Mouse (Mus musculus) intestine, embryonic 14.5 days (tissue): ENCODE data around the gene Lsm14b. TPM values are rescaled to one million over a fixed set of nuclear protein-coding genes. Genes with fewer than 3 reads are reported as not detected.

Experiments
- ATAC-seq: fragments of 200-750 bp; cut with Nextera tagmentation; replicated peaks from 2 replicates; pipeline ENCODE4 v1.8.0; 2017; ENCODE audit warnings: low read depth, moderate number of reproducible peaks, moderate TSS enrichment, moderate library complexity; ENCODE audit not compliant: low FRiP score, low TSS enrichment
- DNase-seq: peaks from one replicate; pipeline ENCODE4 v3.0.0-alpha.2; 2018; ENCODE audit warnings: low spot score
- H3K27ac ChIP-seq: fragments of 300-500 bp; sonication (generic); 2 replicates; pipeline ENCODE4 v1.5.1; 2014; ENCODE audit warnings: low read depth, mild to moderate bottlenecking, control low read depth
- H3K27me3 ChIP-seq: fragments of 300-500 bp; sonication (generic); replicated peaks from 2 replicates; pipeline ENCODE4 v1.6.1; 2014; ENCODE audit warnings: low read length, control low read depth; ENCODE audit not compliant: control insufficient read depth, insufficient read depth
- H3K36me3 ChIP-seq: fragments of 300-500 bp; sonication (generic); 2 replicates; pipeline ENCODE4 v1.6.1; 2014; ENCODE audit warnings: low read length, control low read depth; ENCODE audit not compliant: control insufficient read depth, insufficient read depth
- H3K4me1 ChIP-seq: fragments of 300-500 bp; sonication (generic); replicated peaks from 2 replicates; pipeline ENCODE4 v1.6.1; 2014; ENCODE audit warnings: low read length, control low read depth, mixed read lengths; ENCODE audit not compliant: control insufficient read depth, insufficient read depth
- H3K4me2 ChIP-seq: fragments of 300-500 bp; sonication (generic); 2 replicates; pipeline ENCODE4 v1.6.1; 2014; ENCODE audit warnings: low read length
- H3K4me3 ChIP-seq: fragments of 300-500 bp; sonication (generic); 2 replicates; pipeline ENCODE4 v1.5.1; 2014; ENCODE audit warnings: low read depth, low read length, control low read depth, mixed read lengths
- H3K9ac ChIP-seq: fragments of 300-500 bp; sonication (generic); 2 replicates; pipeline ENCODE4 v1.6.1; 2014; ENCODE audit warnings: mild to moderate bottlenecking, low read length
- H3K9me3 ChIP-seq: fragments of 300-500 bp; sonication (generic); 2 replicates; pipeline ENCODE4 v1.6.1; 2016; ENCODE audit warnings: low read length, control low read depth; ENCODE audit not compliant: control insufficient read depth
- WGBS: fragments of 180-500 bp; shearing (Covaris S2); extraction: QIAGEN DNeasy Blood & Tissue Kit; methylation state at CpG from one replicate; pipeline ENCODE4 v1.1.7; 2014; 5-methylcytosine and 5-hydroxymethylcytosine counted together
- polyA plus RNA-seq: library from polyadenylated mRNA; unstranded; fragments of >200 nt; fragmentation: Nextera tagmentation; extraction: Ambion mirVana; gene quantifications from 2 replicates; pipeline ENCODE4 v1.2.1, GENCODE M21; 2014

Gene Lsm14b
- polyA plus RNA-seq, 1 experiment from 2014 or later: 6.2 TPM

DNA sequence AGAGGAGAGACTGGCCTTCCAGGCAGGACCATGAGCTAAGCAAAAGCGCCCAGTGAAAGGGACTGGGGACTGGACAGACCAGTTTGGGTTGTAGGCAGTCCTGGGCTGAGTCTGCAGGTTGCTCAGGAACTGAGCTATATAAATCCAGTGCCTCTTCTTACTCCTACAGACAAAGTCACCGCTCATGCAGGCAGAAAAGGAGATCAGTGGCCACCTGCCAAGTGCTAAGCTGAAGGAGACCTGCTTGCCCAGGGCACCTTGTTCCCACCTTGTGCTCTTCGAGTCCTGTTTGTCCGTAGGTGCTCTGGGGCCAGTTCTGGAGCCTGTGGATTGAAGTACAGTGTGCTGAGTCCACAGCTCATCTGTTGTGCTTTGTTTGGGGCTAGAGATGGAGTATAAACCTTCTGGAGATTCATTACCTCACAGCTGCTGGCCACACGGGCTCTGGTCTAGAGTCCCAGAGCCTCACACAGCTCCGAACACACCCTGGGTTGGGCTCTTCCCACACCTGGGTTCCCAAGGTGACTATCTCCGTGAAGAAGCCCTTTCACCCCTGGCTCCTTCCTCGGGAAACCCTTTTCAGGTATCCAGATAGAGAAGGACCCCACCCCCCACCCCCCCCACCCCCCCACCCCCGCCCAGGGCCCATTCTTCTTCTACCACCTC, 18.3 kb upstream of the Lsm14b start:
- H3K36me3 ChIP-seq: no peaks in the 10 kb centered on the region
- H3K27me3 ChIP-seq: no peaks in the 10 kb centered on the region
- no peak overlapping the region for H3K4me3 ChIP-seq
- H3K4me2 ChIP-seq: no peak overlapping the region
- DNase-seq: no peak
- peak; percentile 74; the same call in 1 of the 2 replicates for ATAC-seq
- no peak overlapping the region for H3K27ac ChIP-seq
- WGBS: 35% methylated on average over 9 of the region's 9 CpGs
- no peaks in the 10 kb centered on the region for H3K4me1 ChIP-seq
- H3K9me3 ChIP-seq: no peaks in the 10 kb centered on the region
- H3K9ac ChIP-seq: no peak overlapping the region

DNA sequence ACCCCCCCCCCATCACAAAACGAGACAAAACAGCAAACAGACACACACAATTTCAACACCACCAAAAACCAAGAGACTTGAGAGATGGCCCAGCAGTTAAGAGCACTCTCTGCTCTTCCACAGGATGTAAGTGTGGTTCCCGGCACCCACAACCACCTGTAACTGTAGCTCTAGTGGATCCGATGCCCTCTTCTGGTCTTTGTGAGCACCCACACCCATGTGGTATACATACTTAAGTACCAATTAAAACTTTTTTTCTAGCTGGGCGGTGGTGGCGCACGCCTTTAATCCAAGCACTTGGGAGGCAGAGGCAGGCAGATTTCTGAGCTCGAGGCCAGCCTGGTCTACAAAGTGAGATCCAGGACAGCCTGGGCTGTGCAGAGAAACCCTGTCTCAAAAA, 14.1 kb upstream of the Lsm14b start:
- no peak for ATAC-seq
- Histone ChIP-seq H3K27me3 (no peaks in the 10 kb centered on the region), H3K36me3 (no peaks in the 10 kb centered on the region), H3K4me2 (no peak overlapping the region), H3K4me1 (no peaks in the 10 kb centered on the region), H3K4me3 (no peak overlapping the region), H3K27ac (no peak overlapping the region), H3K9me3 (no peaks in the 10 kb centered on the region), H3K9ac (no peak overlapping the region)
- DNase-seq: no peak
- WGBS: 87% methylated on average over 7 of the region's 7 CpGs

DNA sequence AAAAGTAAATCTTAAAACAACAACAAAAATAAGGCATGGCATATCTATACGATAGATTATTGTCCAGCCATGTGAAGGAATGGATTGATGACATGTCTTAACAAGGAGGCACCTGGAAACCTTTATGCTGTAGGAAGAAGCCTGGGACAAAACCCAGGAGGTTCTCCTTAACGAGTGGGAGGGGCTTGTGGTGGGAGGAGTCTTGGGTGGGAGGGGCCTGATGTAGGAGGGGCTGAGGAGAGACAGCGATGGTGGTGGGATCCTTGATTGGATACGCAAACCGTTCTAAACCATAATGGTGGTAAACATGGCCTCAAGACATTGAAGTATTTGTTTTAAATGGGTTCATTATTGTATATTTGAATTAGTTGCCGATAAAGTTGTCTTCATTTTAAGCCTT, 13.4 kb upstream of the Lsm14b start:
- no peak overlapping the region for H3K4me3 ChIP-seq
- H3K27me3 ChIP-seq: no peaks in the 10 kb centered on the region
- H3K36me3 ChIP-seq: no peaks in the 10 kb centered on the region
- ATAC-seq (no peak), DNase-seq (no peak)
- no peaks in the 10 kb centered on the region for H3K9me3 ChIP-seq
- H3K4me1 ChIP-seq: no peaks in the 10 kb centered on the region
- 83% methylated on average over 6 of the region's 6 CpGs for WGBS
- H3K9ac ChIP-seq: no peak overlapping the region
- no peak overlapping the region for H3K4me2 ChIP-seq
- H3K27ac ChIP-seq: no peak overlapping the region

DNA sequence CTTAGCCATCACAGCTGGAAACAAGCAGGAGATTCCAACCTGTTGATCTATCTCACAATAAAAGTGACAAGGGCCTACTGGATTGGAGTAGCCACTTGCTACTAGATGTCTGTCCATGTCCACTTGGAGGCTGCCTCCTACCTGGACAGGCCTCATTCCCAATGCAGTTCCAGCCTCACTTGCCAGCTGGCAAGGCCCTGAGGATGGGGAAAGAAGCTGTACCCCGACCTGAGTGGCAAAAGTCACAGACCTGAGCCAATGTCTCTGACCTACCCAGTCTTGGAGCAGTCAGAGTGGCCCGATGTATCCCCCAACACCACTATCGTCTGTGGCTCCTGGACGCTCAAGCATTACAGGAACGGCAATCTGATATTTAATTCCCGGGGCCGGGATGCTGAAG, 11.1 kb upstream of the Lsm14b start:
- H3K9ac ChIP-seq: no peak overlapping the region
- H3K9me3 ChIP-seq: no peaks in the 10 kb centered on the region
- no peaks in the 10 kb centered on the region for H3K27me3 ChIP-seq
- no peak for ATAC-seq
- no peak for DNase-seq
- WGBS: 91% methylated on average over 7 of the region's 7 CpGs
- H3K36me3 ChIP-seq: no peaks in the 10 kb centered on the region
- H3K4me2 ChIP-seq: no peak overlapping the region
- peaks cover 12% of the 10 kb centered on the region for H3K4me1 ChIP-seq
- no peak overlapping the region for H3K27ac ChIP-seq
- H3K4me3 ChIP-seq: no peak overlapping the region

DNA sequence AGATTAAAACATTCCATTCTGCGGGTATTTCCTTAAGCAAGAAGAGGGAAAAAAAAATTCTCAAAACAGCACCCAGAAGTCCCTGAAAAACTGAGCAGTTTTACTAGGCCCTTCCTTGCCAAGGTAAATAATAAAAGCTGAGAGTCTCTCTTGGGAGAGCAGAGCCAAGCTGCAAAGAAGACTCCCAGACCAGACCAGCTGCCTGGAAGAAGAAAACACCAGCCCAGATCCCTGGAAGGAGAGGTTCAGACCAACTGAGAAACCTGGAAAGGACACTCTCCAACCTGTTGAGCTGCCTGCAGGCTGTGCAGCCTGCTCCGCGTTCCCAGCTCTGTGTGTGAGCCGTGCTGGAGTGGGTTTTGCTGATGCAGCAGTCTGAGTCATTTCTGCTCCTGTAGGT, 7.2 kb upstream of the Lsm14b start:
- WGBS: 51% methylated on average over 4 of the region's 4 CpGs
- Histone ChIP-seq H3K4me3 (no peak overlapping the region), H3K4me2 (no peak overlapping the region), H3K9ac (no peak overlapping the region), H3K4me1 (peaks cover 12% of the 10 kb centered on the region), H3K36me3 (no peaks in the 10 kb centered on the region), H3K27ac (no peak overlapping the region), H3K27me3 (peaks cover 8% of the 10 kb centered on the region; the same call in 1 of the 2 replicates), H3K9me3 (no peaks in the 10 kb centered on the region)
- ATAC-seq (no peak), DNase-seq (no peak)

DNA sequence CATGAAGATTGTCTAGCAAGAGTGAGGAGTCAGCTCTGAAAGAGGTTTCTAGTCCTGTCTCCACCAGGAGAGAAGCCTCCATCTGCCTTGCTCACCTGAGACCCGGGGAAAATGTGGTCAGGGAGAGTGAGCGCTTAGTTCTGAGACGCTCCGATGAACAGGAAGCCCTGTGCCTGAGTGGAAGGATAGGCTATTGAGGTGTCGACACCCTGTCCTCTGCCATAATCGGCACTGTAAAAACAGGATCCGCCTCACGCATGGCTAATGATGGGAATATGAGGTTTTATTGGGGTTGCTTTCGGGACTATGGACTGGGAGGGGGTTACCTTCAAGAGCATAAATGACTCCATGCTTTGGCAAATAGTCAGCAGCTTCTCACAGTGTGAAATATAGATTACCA, 6.2 kb upstream of the Lsm14b start:
- H3K36me3 ChIP-seq: no peaks in the 10 kb centered on the region
- ATAC-seq (no peak), DNase-seq (no peak)
- H3K4me2 ChIP-seq: no peak overlapping the region
- H3K4me3 ChIP-seq: no peak overlapping the region
- peaks cover 16% of the 10 kb centered on the region for H3K27me3 ChIP-seq
- WGBS: 80% methylated on average over 9 of the region's 9 CpGs
- H3K27ac ChIP-seq: no peak overlapping the region
- H3K9ac ChIP-seq: no peak overlapping the region
- peaks cover 12% of the 10 kb centered on the region for H3K4me1 ChIP-seq
- no peaks in the 10 kb centered on the region for H3K9me3 ChIP-seq

DNA sequence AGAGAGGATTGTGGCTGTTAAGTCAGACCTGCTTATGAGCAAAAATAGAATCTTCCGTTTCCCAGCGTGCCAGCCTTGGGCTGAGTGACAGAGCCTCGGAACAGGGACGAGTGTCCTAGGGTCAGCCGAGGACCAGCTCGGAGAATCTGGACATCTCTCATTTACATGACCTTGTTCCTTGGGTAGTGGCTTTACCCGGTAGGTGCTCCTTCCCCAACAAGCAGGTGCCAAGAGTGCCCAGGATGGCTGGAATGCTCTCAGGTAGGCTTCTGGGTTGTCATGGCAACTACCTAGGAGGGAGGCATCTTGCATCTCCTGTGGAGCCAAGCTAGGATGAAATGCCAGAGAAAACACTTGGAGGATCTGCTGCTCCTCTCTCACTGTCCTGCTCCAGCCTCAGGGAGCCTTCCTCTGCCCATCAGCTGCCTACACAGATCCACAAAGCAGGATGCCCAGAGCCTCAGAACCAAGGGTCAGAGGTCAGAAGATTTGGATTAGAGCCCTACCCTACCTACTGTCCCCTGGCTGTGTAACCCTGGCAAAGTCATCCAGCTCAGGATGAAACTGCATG, 4.6 kb upstream of the Lsm14b start:
- no peak for DNase-seq
- ATAC-seq: no peak
- WGBS: 81% methylated on average over 7 of the region's 7 CpGs
- Histone ChIP-seq H3K27ac (no peak overlapping the region), H3K9ac (no peak overlapping the region), H3K9me3 (no peaks in the 10 kb centered on the region), H3K36me3 (no peaks in the 10 kb centered on the region), H3K4me2 (no peak overlapping the region), H3K4me1 (peaks cover 12% of the 10 kb centered on the region), H3K27me3 (peaks cover 17% of the 10 kb centered on the region), H3K4me3 (no peak overlapping the region)

DNA sequence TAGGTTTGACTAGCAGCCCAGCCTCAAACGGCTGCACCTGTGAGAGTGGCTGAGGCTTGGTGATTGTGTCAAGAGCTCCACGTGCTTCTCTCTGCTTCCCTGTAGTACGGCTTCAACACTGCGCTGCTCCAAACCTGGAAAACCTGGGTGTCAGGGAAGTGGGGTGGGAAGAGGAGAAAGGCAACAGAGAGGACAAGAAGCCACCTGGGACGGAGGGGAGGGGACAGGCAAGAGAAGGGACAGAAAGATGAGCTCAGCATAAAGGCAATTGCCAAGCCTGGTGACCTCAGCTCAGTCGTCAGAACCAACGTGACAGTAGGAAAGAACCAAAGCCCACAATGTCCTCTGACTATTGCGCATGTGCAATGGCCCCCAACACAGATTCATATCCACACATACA, 3.9 kb upstream of the Lsm14b start:
- 80% methylated on average over 8 of the region's 8 CpGs for WGBS
- Histone ChIP-seq H3K4me1 (peaks cover 14% of the 10 kb centered on the region), H3K4me3 (no peak overlapping the region), H3K36me3 (no peaks in the 10 kb centered on the region), H3K9ac (no peak overlapping the region), H3K4me2 (no peak overlapping the region), H3K27me3 (peaks cover 17% of the 10 kb centered on the region), H3K27ac (no peak overlapping the region), H3K9me3 (no peaks in the 10 kb centered on the region)
- ATAC-seq: no peak
- no peak for DNase-seq

DNA sequence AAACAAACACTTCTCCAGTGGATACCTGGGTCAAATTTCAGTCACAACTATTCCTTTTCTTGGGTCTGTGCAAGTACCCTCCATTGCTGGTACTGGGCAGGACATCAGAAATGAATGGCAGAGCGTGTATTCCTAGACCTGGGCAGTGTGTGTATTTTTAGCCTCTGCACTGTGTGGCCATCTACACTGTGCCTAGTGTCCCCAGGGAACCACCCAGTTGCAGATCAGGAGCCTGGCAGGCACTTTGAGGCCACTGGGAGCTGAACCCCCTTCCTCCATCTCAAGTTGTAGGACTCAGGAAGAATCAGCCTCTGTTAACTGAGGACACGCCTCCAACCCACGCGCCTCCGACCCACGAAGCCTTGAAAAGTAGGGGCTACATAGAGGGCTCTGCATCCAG, 2.0 kb upstream of the Lsm14b start:
- no peak overlapping the region for H3K4me3 ChIP-seq
- no peaks in the 10 kb centered on the region for H3K9me3 ChIP-seq
- no peak overlapping the region for H3K4me2 ChIP-seq
- WGBS: 63% methylated on average over 6 of the region's 6 CpGs
- peaks cover 20% of the 10 kb centered on the region for H3K4me1 ChIP-seq
- H3K27me3 ChIP-seq: peaks cover 17% of the 10 kb centered on the region
- no peak overlapping the region for H3K9ac ChIP-seq
- H3K27ac ChIP-seq: no peak overlapping the region
- peaks cover 3% of the 10 kb centered on the region for H3K36me3 ChIP-seq
- ATAC-seq (no peak), DNase-seq (no peak)
